Mouse (Mus musculus): Measurements from ENCODE around the gene Cdh13. TPM values are rescaled to one million over a fixed set of nuclear protein-coding genes. Genes with fewer than 3 reads are reported as not detected.

Gene Cdh13
- total RNA-seq, 2 experiments from 2014 or later, result not detected

GRCm38 (mm10) chr8:118523922-118524321 is 240.4 kb downstream of the Cdh13 start:
- ATAC-seq (replicated peaks; ENCODE audit: low FRiP score, poor library complexity, severe bottlenecking), result no peak

GRCm38 (mm10) chr8:118538816-118539558 is 255.5 kb downstream of the Cdh13 start:
- no peak for ATAC-seq (replicated peaks; ENCODE audit: low FRiP score, poor library complexity, severe bottlenecking)

GRCm38 (mm10) chr8:118539559-118539819 is 256.0 kb downstream of the Cdh13 start:
- no peak for ATAC-seq (replicated peaks; ENCODE audit: low FRiP score, poor library complexity, severe bottlenecking)

- no peak for ATAC-seq (replicated peaks; ENCODE audit: low FRiP score, poor library complexity, severe bottlenecking)
Measured at GRCm38 (mm10) chr8:118539941-118540340, 256.4 kb downstream of the Cdh13 start.

- no peak for ATAC-seq (replicated peaks; ENCODE audit: low FRiP score, poor library complexity, severe bottlenecking)
Measured at GRCm38 (mm10) chr8:118552397-118552796, 268.9 kb downstream of the Cdh13 start.

- no peak for ATAC-seq (replicated peaks; ENCODE audit: low FRiP score, poor library complexity, severe bottlenecking)
Measured at GRCm38 (mm10) chr8:118552842-118553241, 269.3 kb downstream of the Cdh13 start.

GRCm38 (mm10) chr8:118564024-118564423 is 280.5 kb downstream of the Cdh13 start:
- ATAC-seq (replicated peaks; ENCODE audit: low FRiP score, poor library complexity, severe bottlenecking), result no peak

- ATAC-seq (replicated peaks; ENCODE audit: low FRiP score, poor library complexity, severe bottlenecking), result no peak
Measured at GRCm38 (mm10) chr8:118565186-118565585, 281.7 kb downstream of the Cdh13 start.

GRCm38 (mm10) chr8:118565887-118566747 is 282.6 kb downstream of the Cdh13 start:
- no peak for ATAC-seq (replicated peaks; ENCODE audit: low FRiP score, poor library complexity, severe bottlenecking)

- no peak for ATAC-seq (replicated peaks; ENCODE audit: low FRiP score, poor library complexity, severe bottlenecking)
Measured at GRCm38 (mm10) chr8:118569366-118569765, 285.8 kb downstream of the Cdh13 start.

GRCm38 (mm10) chr8:118581256-118581655 is 297.7 kb downstream of the Cdh13 start:
- no peak for ATAC-seq (replicated peaks; ENCODE audit: low FRiP score, poor library complexity, severe bottlenecking)

GRCm38 (mm10) chr8:118582185-118582584 is 298.7 kb downstream of the Cdh13 start:
- ATAC-seq (replicated peaks; ENCODE audit: low FRiP score, poor library complexity, severe bottlenecking), result no peak

GRCm38 (mm10) chr8:118587981-118588380 is 304.4 kb downstream of the Cdh13 start:
- no peak for ATAC-seq (replicated peaks; ENCODE audit: low FRiP score, poor library complexity, severe bottlenecking)

- no peak for ATAC-seq (replicated peaks; ENCODE audit: low FRiP score, poor library complexity, severe bottlenecking)
Measured at GRCm38 (mm10) chr8:118596816-118597215, 313.3 kb downstream of the Cdh13 start.

- ATAC-seq (replicated peaks; ENCODE audit: low FRiP score, poor library complexity, severe bottlenecking), result no peak
Measured at GRCm38 (mm10) chr8:118601376-118601775, 317.8 kb downstream of the Cdh13 start.

GRCm38 (mm10) chr8:118602074-118602473 is 318.5 kb downstream of the Cdh13 start:
- no peak for ATAC-seq (replicated peaks; ENCODE audit: low FRiP score, poor library complexity, severe bottlenecking)

GRCm38 (mm10) chr8:118611551-118611950 is 328.0 kb downstream of the Cdh13 start:
- no peak for ATAC-seq (replicated peaks; ENCODE audit: low FRiP score, poor library complexity, severe bottlenecking)

GRCm38 (mm10) chr8:118618195-118618594 is 334.7 kb downstream of the Cdh13 start:
- no peak for ATAC-seq (replicated peaks; ENCODE audit: low FRiP score, poor library complexity, severe bottlenecking)

GRCm38 (mm10) chr8:118626425-118626824 is 342.9 kb downstream of the Cdh13 start:
- ATAC-seq (replicated peaks; ENCODE audit: low FRiP score, poor library complexity, severe bottlenecking), result no peak

GRCm38 (mm10) chr8:118627737-118628136 is 344.2 kb downstream of the Cdh13 start:
- ATAC-seq (replicated peaks; ENCODE audit: low FRiP score, poor library complexity, severe bottlenecking), result no peak

GRCm38 (mm10) chr8:118628702-118629101 is 345.2 kb downstream of the Cdh13 start:
- no peak for ATAC-seq (replicated peaks; ENCODE audit: low FRiP score, poor library complexity, severe bottlenecking)
